Mouse (Mus musculus): ENCODE results near the gene Plxna4. TPM values are rescaled to one million over a fixed set of nuclear protein-coding genes. Genes with fewer than 3 reads are reported as not detected.

Plxna4 gene
- polyA plus RNA-seq, 1 experiment from 2014 or later: 2.5 TPM

DNA sequence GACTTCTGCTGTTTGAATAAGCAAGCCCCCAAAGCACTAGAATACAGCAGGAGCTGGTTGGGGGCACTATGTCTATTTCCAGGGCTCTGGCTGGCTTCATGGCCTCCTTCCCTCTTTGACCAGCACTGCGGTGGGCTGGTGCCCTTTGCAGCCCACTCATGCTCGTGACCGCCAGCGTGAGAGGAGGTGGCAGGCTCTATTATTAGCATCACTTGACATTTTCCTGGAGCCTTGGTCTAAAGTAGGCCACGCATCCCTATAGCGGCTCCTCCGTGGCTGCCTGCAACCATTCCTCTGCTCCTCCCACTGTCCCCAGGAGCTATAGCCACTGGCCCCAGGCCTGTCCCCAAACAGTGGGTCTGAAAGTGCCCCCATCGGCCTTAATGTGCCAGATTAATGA, 367.2 kb downstream of the Plxna4 start:
- H3K4me2 ChIP-seq (replicated peaks; ENCODE audit: low read depth, low read length): no peak overlapping the region
- ATAC-seq: no peak
- H3K27me3 ChIP-seq (replicated peaks; ENCODE audit: insufficient read depth, low read length): no peaks in the 10 kb centered on the region
- no peaks in the 10 kb centered on the region for H3K4me1 ChIP-seq (ENCODE audit: insufficient read depth, low read depth, low read length)
- no peak for DNase-seq (ENCODE audit: low spot score)
- no peaks in the 10 kb centered on the region for H3K9me3 ChIP-seq (ENCODE audit: low read length)
- H3K36me3 ChIP-seq (ENCODE audit: insufficient read depth, low read length): 0 out of 2 replicates have a peak, but pooled peaks cover 3% of the 10 kb centered on the region
- H3K27ac ChIP-seq (ENCODE audit: low read length): no peak overlapping the region
- 71% methylated on average over 8 of the region's 8 CpGs for WGBS
- no peak for TF ChIP-seq EP300 (IDR thresholded peaks at IDR 0.05)
- no peak for TF ChIP-seq CTCF (IDR thresholded peaks at IDR 0.05)
- no peak overlapping the region for H3K9ac ChIP-seq (replicated peaks; ENCODE audit: low read depth)
- no peak overlapping the region for H3K4me3 ChIP-seq (ENCODE audit: low read depth, low read length)

DNA sequence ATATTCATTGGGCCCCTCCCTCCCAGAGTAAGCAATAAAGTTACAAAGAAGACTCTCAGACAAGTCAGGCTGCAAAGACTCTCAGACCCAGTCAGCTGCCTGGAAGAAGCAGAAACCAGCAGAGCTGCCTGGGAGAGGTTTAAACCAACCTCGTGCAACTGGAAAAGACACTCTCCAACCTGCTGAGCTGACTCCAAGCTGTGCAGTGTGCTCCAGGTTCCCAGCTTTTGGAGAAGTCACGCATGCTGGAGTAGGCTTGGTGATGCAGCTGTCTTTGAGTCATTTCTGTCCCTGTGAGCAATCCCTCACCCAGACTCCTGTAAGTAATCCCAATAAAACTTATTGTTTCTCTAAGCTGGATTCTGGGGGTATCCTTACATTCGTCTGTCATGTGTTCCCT, 369.4 kb downstream of the Plxna4 start:
- WGBS: 76% methylated on average over 3 of the region's 3 CpGs
- H3K4me1 ChIP-seq (ENCODE audit: insufficient read depth, low read depth, low read length): no peaks in the 10 kb centered on the region
- H3K4me3 ChIP-seq (ENCODE audit: low read depth, low read length): no peak overlapping the region
- H3K36me3 ChIP-seq (ENCODE audit: insufficient read depth, low read length): 0 out of 2 replicates have a peak, but pooled peaks cover 3% of the 10 kb centered on the region
- no peak for DNase-seq (ENCODE audit: low spot score)
- H3K27me3 ChIP-seq (replicated peaks; ENCODE audit: insufficient read depth, low read length): no peaks in the 10 kb centered on the region
- no peak for TF ChIP-seq CTCF (IDR thresholded peaks at IDR 0.05)
- no peak for TF ChIP-seq EP300 (IDR thresholded peaks at IDR 0.05)
- H3K4me2 ChIP-seq (replicated peaks; ENCODE audit: low read depth, low read length): no peak overlapping the region
- H3K9ac ChIP-seq (replicated peaks; ENCODE audit: low read depth): no peak overlapping the region
- H3K27ac ChIP-seq (ENCODE audit: low read length): no peak overlapping the region
- ATAC-seq: no peak
- H3K9me3 ChIP-seq (ENCODE audit: low read length): no peaks in the 10 kb centered on the region

DNA sequence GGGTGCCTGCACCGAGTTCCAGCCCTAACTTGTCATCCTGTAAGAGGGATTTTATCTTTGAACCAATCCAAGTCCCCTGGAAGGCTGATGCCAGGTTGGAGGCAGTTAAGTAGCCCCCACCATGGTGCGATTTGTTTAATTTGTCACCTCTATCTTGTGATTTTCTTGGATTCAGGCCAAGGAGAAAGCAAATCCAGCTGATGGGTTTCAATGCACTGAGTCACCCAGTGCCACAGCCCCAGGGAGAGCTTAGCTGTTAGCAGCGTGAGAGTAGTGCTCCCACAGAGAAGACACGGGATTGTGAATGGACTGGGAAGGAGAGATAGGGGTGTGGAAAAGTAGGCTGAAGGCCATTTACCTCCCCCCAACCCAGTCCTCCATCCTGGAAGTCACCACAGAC, 375.6 kb downstream of the Plxna4 start:
- Histone ChIP-seq H3K9ac (replicated peaks; ENCODE audit: low read depth) (no peak overlapping the region), H3K27ac (ENCODE audit: low read length) (no peak overlapping the region), H3K9me3 (ENCODE audit: low read length) (no peaks in the 10 kb centered on the region), H3K36me3 (ENCODE audit: insufficient read depth, low read length) (no peaks in the 10 kb centered on the region), H3K4me2 (replicated peaks; ENCODE audit: low read depth, low read length) (no peak overlapping the region), H3K4me1 (ENCODE audit: insufficient read depth, low read depth, low read length) (no peaks in the 10 kb centered on the region), H3K27me3 (replicated peaks; ENCODE audit: insufficient read depth, low read length) (no peaks in the 10 kb centered on the region), H3K4me3 (ENCODE audit: low read depth, low read length) (no peak overlapping the region)
- ATAC-seq (no peak), DNase-seq (ENCODE audit: low spot score) (no peak)
- WGBS: 24% methylated on average over 4 of the region's 4 CpGs
- TF ChIP-seq EP300 (IDR thresholded peaks at IDR 0.05): no peak
- no peak for TF ChIP-seq CTCF (IDR thresholded peaks at IDR 0.05)

DNA sequence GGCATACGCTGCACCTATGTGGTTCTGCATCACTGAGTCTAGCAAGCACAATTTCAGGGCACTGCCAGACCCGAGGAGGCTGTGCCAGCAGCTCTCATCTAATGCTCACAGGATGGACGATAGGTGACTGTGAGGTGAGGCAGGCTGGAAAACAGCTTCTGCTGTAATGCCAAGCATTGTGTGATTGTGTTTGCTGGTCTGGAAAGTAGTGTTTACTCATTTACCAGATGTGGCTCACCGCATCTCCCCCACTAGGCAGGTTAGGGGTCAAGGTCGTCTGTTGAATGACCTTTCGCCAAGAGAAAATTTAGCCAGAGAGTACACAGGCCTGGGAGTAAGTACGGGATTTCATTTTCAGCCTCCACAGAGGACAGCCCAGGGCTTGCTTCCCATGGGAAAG, 377.9 kb downstream of the Plxna4 start:
- 67% methylated on average over 7 of the region's 7 CpGs for WGBS
- no peak overlapping the region for H3K4me3 ChIP-seq (ENCODE audit: low read depth, low read length)
- no peaks in the 10 kb centered on the region for H3K9me3 ChIP-seq (ENCODE audit: low read length)
- H3K27ac ChIP-seq (ENCODE audit: low read length): no peak overlapping the region
- TF ChIP-seq CTCF (IDR thresholded peaks at IDR 0.05): no peak
- TF ChIP-seq EP300 (IDR thresholded peaks at IDR 0.05): no peak
- no peaks in the 10 kb centered on the region for H3K36me3 ChIP-seq (ENCODE audit: insufficient read depth, low read length)
- H3K4me2 ChIP-seq (replicated peaks; ENCODE audit: low read depth, low read length): no peak overlapping the region
- DNase-seq (ENCODE audit: low spot score) (no peak), ATAC-seq (no peak)
- H3K9ac ChIP-seq (replicated peaks; ENCODE audit: low read depth): no peak overlapping the region
- H3K27me3 ChIP-seq (replicated peaks; ENCODE audit: insufficient read depth, low read length): no peaks in the 10 kb centered on the region
- H3K4me1 ChIP-seq (ENCODE audit: insufficient read depth, low read depth, low read length): no peaks in the 10 kb centered on the region

DNA sequence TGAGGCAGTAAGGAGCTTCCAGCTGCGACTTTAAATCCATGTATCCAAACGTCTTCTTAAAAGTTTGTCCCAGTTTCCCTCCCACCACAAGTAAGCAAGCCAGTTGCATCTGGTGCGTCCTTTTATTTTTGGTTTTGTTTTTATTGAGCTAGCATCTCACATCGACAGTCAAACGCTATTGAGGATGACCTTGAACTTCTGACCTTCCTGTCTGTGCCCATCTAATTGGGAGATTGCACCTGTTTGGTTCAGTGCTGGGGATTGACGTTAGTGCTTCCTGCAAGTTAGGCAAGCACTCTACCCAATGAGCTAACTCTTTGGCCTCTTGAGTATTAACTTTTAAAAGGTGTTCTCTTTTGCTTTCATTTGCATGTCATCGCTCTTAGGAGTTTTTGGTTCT, 379.0 kb downstream of the Plxna4 start:
- Histone ChIP-seq H3K27me3 (replicated peaks; ENCODE audit: insufficient read depth, low read length) (no peaks in the 10 kb centered on the region), H3K9ac (replicated peaks; ENCODE audit: low read depth) (no peak overlapping the region), H3K4me1 (ENCODE audit: insufficient read depth, low read depth, low read length) (no peaks in the 10 kb centered on the region), H3K36me3 (ENCODE audit: insufficient read depth, low read length) (no peaks in the 10 kb centered on the region), H3K4me2 (replicated peaks; ENCODE audit: low read depth, low read length) (no peak overlapping the region), H3K9me3 (ENCODE audit: low read length) (no peaks in the 10 kb centered on the region), H3K4me3 (ENCODE audit: low read depth, low read length) (no peak overlapping the region), H3K27ac (ENCODE audit: low read length) (no peak overlapping the region)
- TF ChIP-seq EP300 (IDR thresholded peaks at IDR 0.05): no peak
- no peak for TF ChIP-seq CTCF (IDR thresholded peaks at IDR 0.05)
- no peak for ATAC-seq
- 65% methylated on average over 7 of the region's 7 CpGs for WGBS
- DNase-seq (ENCODE audit: low spot score): no peak

DNA sequence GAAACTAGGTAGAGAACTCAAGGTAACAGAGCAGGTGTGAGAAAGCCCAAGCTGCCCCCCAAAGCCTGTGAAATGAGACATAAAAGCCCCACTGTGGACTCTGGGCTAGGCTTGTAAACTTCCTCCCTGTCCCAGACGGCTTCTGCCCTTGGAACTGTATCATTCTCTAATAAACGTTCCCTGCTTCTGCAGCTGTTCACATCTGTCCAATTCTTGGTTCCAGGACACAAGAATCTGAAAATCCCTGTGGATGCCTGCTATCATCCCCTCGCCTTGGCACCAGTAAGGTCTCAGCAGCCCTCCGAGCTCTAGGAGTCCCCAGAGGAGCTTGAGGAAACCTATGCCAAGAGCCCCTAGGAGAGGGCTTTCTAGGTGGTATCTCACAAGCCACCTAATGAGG, 383.7 kb downstream of the Plxna4 start:
- ATAC-seq: no peak
- H3K27ac ChIP-seq (ENCODE audit: low read length): no peak overlapping the region
- no peak for DNase-seq (ENCODE audit: low spot score)
- H3K9me3 ChIP-seq (ENCODE audit: low read length): no peaks in the 10 kb centered on the region
- no peak overlapping the region for H3K4me3 ChIP-seq (ENCODE audit: low read depth, low read length)
- TF ChIP-seq EP300 (IDR thresholded peaks at IDR 0.05) (no peak), CTCF (IDR thresholded peaks at IDR 0.05) (no peak)
- no peaks in the 10 kb centered on the region for H3K27me3 ChIP-seq (replicated peaks; ENCODE audit: insufficient read depth, low read length)
- H3K9ac ChIP-seq (replicated peaks; ENCODE audit: low read depth): no peak overlapping the region
- H3K36me3 ChIP-seq (ENCODE audit: insufficient read depth, low read length): no peaks in the 10 kb centered on the region
- H3K4me2 ChIP-seq (replicated peaks; ENCODE audit: low read depth, low read length): no peak overlapping the region
- WGBS: 46% methylated on average over 4 of the region's 4 CpGs
- H3K4me1 ChIP-seq (ENCODE audit: insufficient read depth, low read depth, low read length): no peaks in the 10 kb centered on the region

DNA sequence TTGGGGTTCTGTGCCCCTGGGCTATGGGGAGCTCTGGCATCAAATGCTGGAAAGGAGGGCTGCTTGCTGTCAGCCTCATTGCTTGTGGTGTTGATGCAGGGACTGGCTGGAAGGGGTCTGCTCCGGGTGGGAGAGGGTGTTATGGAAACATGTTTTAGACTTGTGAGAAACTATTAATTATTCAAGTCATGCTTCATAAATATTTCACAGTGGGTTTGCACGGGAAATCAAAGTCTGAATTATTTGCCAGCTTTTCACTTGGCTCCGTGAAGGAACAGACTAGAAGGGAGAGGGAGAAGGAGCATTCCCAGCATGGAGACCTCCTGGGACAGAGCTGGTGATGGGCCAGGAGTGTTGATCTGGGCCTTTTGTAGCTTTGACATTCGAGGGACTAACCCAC, 384.6 kb downstream of the Plxna4 start:
- 42% methylated on average over 4 of the region's 4 CpGs for WGBS
- Histone ChIP-seq H3K4me1 (ENCODE audit: insufficient read depth, low read depth, low read length) (no peaks in the 10 kb centered on the region), H3K27me3 (replicated peaks; ENCODE audit: insufficient read depth, low read length) (no peaks in the 10 kb centered on the region), H3K9me3 (ENCODE audit: low read length) (no peaks in the 10 kb centered on the region), H3K4me3 (ENCODE audit: low read depth, low read length) (no peak overlapping the region), H3K4me2 (replicated peaks; ENCODE audit: low read depth, low read length) (no peak overlapping the region), H3K36me3 (ENCODE audit: insufficient read depth, low read length) (no peaks in the 10 kb centered on the region), H3K9ac (replicated peaks; ENCODE audit: low read depth) (no peak overlapping the region), H3K27ac (ENCODE audit: low read length) (no peak overlapping the region)
- ATAC-seq (no peak), DNase-seq (ENCODE audit: low spot score) (no peak)
- no peak for TF ChIP-seq EP300 (IDR thresholded peaks at IDR 0.05)
- TF ChIP-seq CTCF (IDR thresholded peaks at IDR 0.05): no peak
